Mouse (Mus musculus): ENCODE data around the gene Vill.

DNA sequence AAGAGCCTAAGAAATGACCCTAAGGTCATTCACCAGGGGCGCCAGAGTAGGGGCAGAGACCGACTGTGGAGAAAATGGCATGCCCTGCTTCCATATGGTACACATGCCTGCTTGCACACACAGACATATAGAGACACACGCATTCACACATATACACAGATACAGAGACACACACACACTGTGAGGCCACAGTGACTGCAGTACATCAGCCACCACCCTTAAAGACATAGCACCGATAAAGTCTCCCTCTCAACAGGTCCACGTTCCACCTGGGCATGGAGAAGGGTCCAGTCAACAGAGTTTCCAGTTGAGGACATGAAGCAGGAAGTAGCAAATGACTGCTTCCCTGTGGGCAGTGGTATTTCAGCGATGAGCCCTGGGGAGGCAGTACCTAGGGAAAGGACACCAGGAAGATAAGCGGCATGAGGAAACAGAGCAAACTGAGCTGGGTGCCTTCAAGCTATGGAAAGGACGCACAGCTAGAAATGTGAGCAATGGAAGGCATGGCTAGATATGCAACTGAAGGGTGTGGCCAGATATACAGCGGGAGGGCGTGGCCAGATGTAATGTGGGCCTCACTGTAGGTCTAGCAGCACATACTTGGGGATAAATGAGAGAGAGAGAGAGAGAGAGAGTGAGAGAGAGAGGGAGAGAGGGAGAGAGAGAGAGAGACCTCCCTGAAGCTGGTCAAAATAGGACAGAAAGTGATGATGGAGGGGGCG, 4.2 kb upstream of the Vill start:
- TF ChIP-seq CTCF (conservative IDR thresholded peaks at IDR 0.05; ENCODE audit: low read length) (no peak), POU5F1 (IDR thresholded peaks at IDR 0.05; ENCODE audit: borderline replicate concordance, low read length) (no peak)
